ENCODE assay signal across 31 mouse cellular contexts in the genomic region with DNA sequence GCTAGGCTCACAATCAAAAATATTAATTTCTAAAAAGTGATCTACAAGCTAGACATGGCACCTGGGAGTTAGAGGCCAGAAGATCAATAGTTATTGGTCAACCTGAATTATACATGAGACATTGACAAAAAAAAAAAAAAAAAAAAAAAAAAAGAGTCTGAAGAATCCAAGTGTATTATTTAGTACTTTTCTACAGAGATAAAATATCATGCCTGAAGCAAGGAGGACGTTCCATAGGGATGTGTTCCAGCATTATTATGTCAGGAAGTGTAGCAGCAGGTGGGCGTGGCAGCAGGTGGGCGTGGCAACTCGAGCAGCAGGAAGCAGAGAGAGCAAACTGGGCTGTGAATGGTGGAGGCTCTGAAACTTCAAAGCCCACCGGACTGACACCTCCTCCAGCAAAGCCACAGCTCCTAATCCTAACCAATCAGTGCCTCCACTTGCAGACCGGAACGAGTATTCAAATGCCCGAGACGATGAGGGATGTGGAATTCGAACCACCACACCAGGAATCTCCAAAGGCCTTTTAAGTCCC. TPM values are rescaled to one million over a fixed set of nuclear protein-coding genes. Genes with fewer than 3 reads are reported as not detected.
DNase-seq lines count a peak whose midpoint lies in the region; ATAC-seq and TF ChIP-seq lines count a peak whose summit lies in the region.
"Had no signal": no experiment of that assay in that cellular context is flagged by ENCODE, and none has a peak within 500 bp of the region (broad histone marks: within the 10 kb centered on the region; RNA-seq: fewer than 3 reads in every experiment).

No protein-coding gene starts in this region.

- no peak overlapping the region for H3K27ac ChIP-seq in liver, postnatal 0 days (ENCODE audit: low read depth)
- H3K27ac ChIP-seq in ES-E14 (ENCODE audit: insufficient read depth, low read depth, low read length, poor library complexity, severe bottlenecking) = no peak overlapping the region
- H3K27ac ChIP-seq: embryonic facial prominence, embryonic 10.5 days; embryonic facial prominence, embryonic 13.5 days; forebrain, embryonic 12.5 days; forebrain, embryonic 15.5 days; heart, adult 2 months; heart, embryonic 10.5 days; heart, embryonic 13.5 days; hindbrain, embryonic 14.5 days; hindbrain, postnatal 0 days had no signal

- TF ChIP-seq EP300 in liver, postnatal 0 days (IDR thresholded peaks at IDR 0.05; ENCODE audit: low read depth) = no peak

- no peak overlapping the region for H3K4me2 ChIP-seq in liver, postnatal 0 days (ENCODE audit: low read depth, low read length)
- H3K4me2 ChIP-seq: embryonic facial prominence, embryonic 13.5 days; forebrain, embryonic 12.5 days; forebrain, embryonic 15.5 days; heart, embryonic 13.5 days; hindbrain, embryonic 14.5 days had no signal

- in situ Hi-C loops in ES-E14 (cut with MboI; ENCODE audit: low sequenced_read_pairs in 2 of 2, unreplicated experiment in 2 of 2) = no loop called here

- TF ChIP-seq CTCF in liver, postnatal 0 days (IDR thresholded peaks at IDR 0.05; ENCODE audit: low read depth) = no peak

- H3K36me3 ChIP-seq in liver, postnatal 0 days (replicated peaks; ENCODE audit: insufficient read depth, low read length) = no peaks in the 10 kb centered on the region
- no peaks in the 10 kb centered on the region for H3K36me3 ChIP-seq in ES-E14 (ENCODE audit: control insufficient read depth, insufficient read depth, low read length, poor library complexity, severe bottlenecking)
- H3K36me3 ChIP-seq: embryonic facial prominence, embryonic 10.5 days; embryonic facial prominence, embryonic 13.5 days; forebrain, embryonic 12.5 days; forebrain, embryonic 15.5 days; heart, embryonic 10.5 days; heart, embryonic 13.5 days had no signal

- ATAC-seq in liver, postnatal 0 days = no peak
- ATAC-seq: activated CD4-positive, CD25-positive, alpha-beta regulatory T cell, adult 4 months; forebrain, embryonic 15.5 days; hindbrain, postnatal 0 days; inflammation-experienced regulatory T-cells, adult 6 months; Patski had no signal

- H3K4me1 ChIP-seq in liver, postnatal 0 days (ENCODE audit: insufficient read depth) = peaks cover 2% of the 10 kb centered on the region; the same call in 1 of the 2 replicates
- 0 out of 4 replicates have a peak, but pooled peaks cover 0 to 2% of the 10 kb centered on the region in 2 experiments for H3K4me1 ChIP-seq in ES-E14 (ENCODE audit: control insufficient read depth in 2 of 2, insufficient read depth in 2 of 2, low read length in 2 of 2, poor library complexity in 1 of 2)
- H3K4me1 ChIP-seq: embryonic facial prominence, embryonic 13.5 days; forebrain, embryonic 12.5 days; forebrain, embryonic 15.5 days; heart, embryonic 10.5 days; heart, embryonic 13.5 days had no signal

- peak; percentile 43 for DNase-seq in liver
- no peak for DNase-seq in liver, postnatal 0 days
- no peak for DNase-seq in ES-E14 (ENCODE audit: low read depth, low spot score)
- peak; percentile 59 for DNase-seq in ZHBTc4 (ENCODE audit: low read depth, low spot score)
- DNase-seq in urinary bladder, postnatal 36 days (ENCODE audit: low spot score in 2 of 2) = no peak
- no peak for DNase-seq in right cerebral cortex, postnatal 14 days
- no peak for DNase-seq in thymus, postnatal 14 days
- DNase-seq: adrenal gland, postnatal 10 days; adrenal gland, postnatal 36 days; cerebellum, adult 11 months; cerebellum, adult 8-10 months; cerebellum, postnatal 10 days; cerebellum, postnatal 36 days; embryo, embryonic 11 days; gastrocnemius, postnatal 10 days; gastrocnemius, postnatal 36 days; heart, adult 2 months; heart, postnatal 14 days; heart, postnatal 4 days had no signal

- H3K27me3 ChIP-seq in liver, postnatal 0 days (ENCODE audit: insufficient read depth, low read length) = no peaks in the 10 kb centered on the region
- H3K27me3 ChIP-seq: embryonic facial prominence, embryonic 13.5 days; forebrain, embryonic 12.5 days; forebrain, embryonic 15.5 days; heart, embryonic 13.5 days; Patski had no signal

- 66% methylated on average over 10 of the region's 10 CpGs for WGBS in liver, postnatal 0 days (ENCODE audit: insufficient replicate concordance)

- no peak overlapping the region for H3K9ac ChIP-seq in liver, postnatal 0 days (replicated peaks)
- no peak overlapping the region for H3K9ac ChIP-seq in ES-E14 (ENCODE audit: insufficient read depth, low read depth, low read length, poor library complexity, severe bottlenecking)
- H3K9ac ChIP-seq: embryonic facial prominence, embryonic 13.5 days; forebrain, embryonic 12.5 days; forebrain, embryonic 15.5 days; heart, embryonic 13.5 days; hindbrain, embryonic 14.5 days had no signal

- H3K9me3 ChIP-seq in liver, postnatal 0 days (ENCODE audit: low read length) = no peaks in the 10 kb centered on the region
- H3K9me3 ChIP-seq in ES-E14 (ENCODE audit: control insufficient read depth, insufficient read depth, low read depth, low read length) = no peaks in the 10 kb centered on the region
- H3K9me3 ChIP-seq: embryonic facial prominence, embryonic 10.5 days; embryonic facial prominence, embryonic 13.5 days; forebrain, embryonic 12.5 days; forebrain, embryonic 15.5 days; heart, embryonic 10.5 days; heart, embryonic 13.5 days had no signal

- no peak overlapping the region for H3K4me3 ChIP-seq in liver, postnatal 0 days (ENCODE audit: low read depth, low read length)
- H3K4me3 ChIP-seq in ES-E14 (ENCODE audit: insufficient read depth in 1 of 2, low read depth in 1 of 2, low read length in 2 of 2, poor library complexity in 1 of 2, severe bottlenecking in 1 of 2) = no peak overlapping the region
- H3K4me3 ChIP-seq: embryonic facial prominence, embryonic 10.5 days; embryonic facial prominence, embryonic 13.5 days; erythroblast, embryonic 14.5 days; forebrain, embryonic 12.5 days; forebrain, embryonic 15.5 days; heart, adult 2 months; heart, embryonic 10.5 days; heart, embryonic 13.5 days had no signal

TF ChIP-seq in ES-E14, 5 proteins besides CTCF, POLR2A, EP300 and RAD21:
- TF ChIP-seq MAFK (IDR thresholded peaks at IDR 0.05; ENCODE audit: insufficient read depth, low read depth, low read length) = no peak
- TF ChIP-seq HCFC1 (IDR thresholded peaks at IDR 0.05; ENCODE audit: borderline replicate concordance, insufficient read depth, low read length) = no peak
- peak; percentile 62 for TF ChIP-seq ZNF384 (IDR thresholded peaks at IDR 0.05; ENCODE audit: low read depth, low read length)
- no peak for TF ChIP-seq CHD2 (IDR thresholded peaks at IDR 0.05; ENCODE audit: low read depth, low read length)

RNA-seq across cellular contexts. Expression of a gene that starts 41.6 kb away (rescaled TPM):
- polyA plus RNA-seq in liver, postnatal 0 days (2015; fragmentation: Nextera tagmentation; extraction: Ambion mirVana) = 5.4 and 5.6 TPM in 2 replicates
- total RNA-seq in ES-E14 (2012; rRNA removed) = 18.6 and 20.7 TPM in 2 replicates

Comparison
In these comparisons a context has a peak if more than half of its experiments do, and no peak if none do; other contexts are left out.
1. DNase-seq: peak in liver (single experiment) and ZHBTc4 (single experiment); none in liver, postnatal 0 days (single experiment), ES-E14 (single experiment), urinary bladder, postnatal 36 days (0 of 2), right cerebral cortex, postnatal 14 days (single experiment) and thymus, postnatal 14 days (single experiment).